Mouse (Mus musculus) adrenal gland, postnatal 4 days (tissue): ENCODE data around the gene Insc. TPM values are rescaled to one million over a fixed set of nuclear protein-coding genes. Genes with fewer than 3 reads are reported as not detected.
"Not testable (repeated sequence)": the region's sequence is repeated elsewhere in the genome, so short reads cannot be mapped to it uniquely, and the experiment has no call there.

ENCODE experiments used
- DNase-seq, 2 experiments: peaks; one replicate each; pipeline ENCODE4 v3.0.0; 2021 to 2022; ENCODE audit warnings: low spot score in 2 of 2, mixed read lengths in 2 of 2
- long read RNA-seq, 2 experiments: library from polyadenylated mRNA; stranded (forward); transcript quantifications; one replicate each; pipeline ENCODE4 v2.0.0; 2021
- total RNA-seq, 2 experiments: library from RNA; stranded (reverse); gene quantifications; 2 replicates each; pipeline ENCODE4 v1.2.3; 2021

Insc gene
- 1 to 10 TPM; 2.8 to 7.3 TPM for total RNA-seq
- long read RNA-seq, experiment 1, partial matches to known transcripts, result 0 of 3 reads
- long read RNA-seq, experiment 1, other reads (novel, unspliced or antisense), result 1 of 3 reads
- long read RNA-seq, experiment 2, partial matches to known transcripts, result 0 of 6 reads
- long read RNA-seq, experiment 2, other reads (novel, unspliced or antisense), result 3 of 6 reads

DNA sequence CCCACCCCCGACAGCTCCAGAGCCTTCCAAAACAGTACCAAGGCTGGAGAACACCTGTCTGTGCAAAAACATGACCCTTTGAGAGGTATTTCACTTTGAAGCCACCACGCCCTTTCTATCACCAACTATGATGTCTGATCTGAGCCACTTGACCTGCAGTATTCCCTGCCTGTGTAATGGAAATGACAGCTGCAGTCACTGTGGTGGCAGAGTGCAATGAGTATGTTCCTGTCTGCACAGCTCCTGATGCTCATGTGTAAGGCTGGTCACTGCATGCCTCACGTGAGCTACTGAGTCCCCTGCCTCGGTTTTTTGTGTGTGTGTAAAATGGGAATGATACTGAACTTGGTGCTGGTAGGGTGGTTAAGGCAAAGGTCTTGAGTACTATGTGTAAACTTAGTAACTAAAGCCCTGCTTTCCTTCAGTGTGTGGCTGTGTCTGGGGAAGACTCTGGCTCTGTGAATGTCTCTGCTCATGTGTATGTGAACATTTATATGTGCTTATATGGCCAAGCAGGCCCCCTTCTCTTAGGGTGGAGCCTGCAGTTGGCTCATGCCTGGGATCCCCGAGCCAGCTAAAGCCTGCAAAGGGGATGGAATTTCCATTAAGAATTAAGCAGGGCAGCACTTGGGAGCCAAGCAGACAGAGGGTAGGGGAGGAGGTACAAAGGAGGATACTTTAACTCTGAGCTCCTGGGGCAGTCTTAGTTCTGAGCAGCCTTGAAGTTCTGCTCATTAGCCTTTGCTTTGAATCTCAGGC lies at the start of gene Insc:
Gene Insc, plus strand, starts transcription at position 673 of the 759 bp plus-strand sequence.
- no peak for DNase-seq

DNA sequence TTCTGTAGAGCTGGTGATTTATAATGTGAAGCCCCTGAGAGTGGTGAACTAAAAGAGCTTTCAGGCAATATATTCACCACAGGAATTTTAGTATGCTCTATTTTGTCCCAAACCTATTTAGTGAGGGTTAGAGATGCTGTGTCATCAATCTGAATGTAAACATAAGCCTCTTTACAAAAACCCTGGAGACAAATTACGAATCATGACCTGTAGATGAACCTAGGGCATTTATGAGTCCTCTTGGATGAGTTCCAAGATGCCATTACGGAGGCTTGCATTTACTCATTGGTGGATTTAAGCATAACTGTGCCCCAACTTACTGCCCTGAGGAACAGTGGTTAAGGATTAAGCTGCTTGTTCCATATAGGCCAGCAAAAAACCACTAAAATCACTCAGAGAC lies 42.6 kb upstream of the Insc start:
- no peak for DNase-seq

DNA sequence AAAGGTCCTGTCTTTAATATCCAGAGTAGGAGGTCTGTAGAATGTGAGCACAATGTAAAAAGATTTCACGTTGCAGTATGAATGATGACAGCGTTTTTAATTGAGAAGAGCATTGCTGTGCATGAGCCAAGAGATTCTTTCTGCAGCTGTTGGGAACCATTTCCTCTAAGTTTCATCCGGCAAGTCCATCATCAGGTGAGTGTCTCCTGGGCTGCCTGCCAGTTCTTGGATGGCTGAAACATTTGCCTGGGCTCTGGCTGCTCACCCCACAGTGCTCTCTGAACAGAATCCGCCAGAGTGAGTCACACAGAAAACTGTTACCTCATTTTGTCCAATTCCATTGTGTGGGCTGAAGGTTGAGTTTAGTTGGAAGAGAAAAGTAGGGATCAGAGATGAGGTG lies 36.8 kb upstream of the Insc start:
- no peak for DNase-seq

DNA sequence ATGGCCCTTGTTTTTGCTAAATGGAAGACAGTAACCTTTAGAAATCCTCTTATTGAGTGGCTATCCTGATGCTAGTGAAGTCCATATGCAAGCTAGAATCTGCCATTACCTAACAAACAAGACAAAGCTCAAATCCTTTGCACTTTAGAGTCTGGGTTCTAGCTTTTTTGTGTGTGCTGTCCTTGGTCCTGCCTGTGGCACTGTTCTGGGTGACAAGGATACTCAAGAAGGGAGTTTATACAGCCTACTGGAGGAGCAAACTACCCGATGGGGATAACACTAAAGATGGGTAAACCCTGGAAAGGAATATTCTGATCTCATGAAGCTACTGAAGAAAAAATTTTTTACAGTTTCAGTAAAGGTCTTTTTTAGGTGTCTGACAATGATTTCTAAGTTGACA lies 36.1 kb upstream of the Insc start:
- DNase-seq, result no peak

DNA sequence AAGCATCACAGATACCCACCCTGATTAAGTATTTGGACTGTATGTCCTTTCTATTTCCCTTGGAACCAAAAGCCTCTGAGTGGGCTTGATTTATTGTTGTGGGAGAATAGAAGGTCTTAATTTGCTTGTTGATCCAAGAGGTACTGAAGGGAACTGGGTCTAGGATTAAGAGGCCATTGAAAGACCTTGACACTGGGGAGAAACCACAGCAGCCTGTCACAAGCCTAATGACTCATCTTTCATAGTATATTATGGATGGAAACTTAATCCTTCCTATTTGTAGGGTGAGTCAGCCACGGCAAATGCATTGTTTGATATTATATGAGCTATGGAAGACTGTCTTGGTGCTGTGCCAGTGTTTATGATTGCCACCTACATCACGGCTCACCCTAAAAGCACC lies 33.1 kb upstream of the Insc start:
- no peak for DNase-seq

DNA sequence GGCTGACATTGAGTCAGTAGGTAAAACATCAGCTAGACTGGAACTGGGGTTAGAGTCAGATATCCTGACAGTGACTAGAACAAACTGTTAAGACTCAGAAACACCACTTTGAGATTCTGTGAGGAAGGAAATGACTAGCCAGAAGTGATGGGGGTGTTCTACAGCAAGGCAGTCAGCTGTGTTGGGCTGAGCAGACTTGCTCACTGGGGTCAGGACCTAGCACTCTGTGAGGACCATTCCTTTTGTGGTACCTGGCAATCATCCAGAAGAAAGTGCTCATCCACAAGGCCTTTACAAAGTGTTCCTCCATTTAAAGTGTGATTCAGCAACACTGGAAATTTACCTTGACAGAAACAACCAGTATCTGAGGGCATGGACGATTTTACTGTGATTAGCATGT lies 31.0 kb upstream of the Insc start:
- DNase-seq, result no peak

DNA sequence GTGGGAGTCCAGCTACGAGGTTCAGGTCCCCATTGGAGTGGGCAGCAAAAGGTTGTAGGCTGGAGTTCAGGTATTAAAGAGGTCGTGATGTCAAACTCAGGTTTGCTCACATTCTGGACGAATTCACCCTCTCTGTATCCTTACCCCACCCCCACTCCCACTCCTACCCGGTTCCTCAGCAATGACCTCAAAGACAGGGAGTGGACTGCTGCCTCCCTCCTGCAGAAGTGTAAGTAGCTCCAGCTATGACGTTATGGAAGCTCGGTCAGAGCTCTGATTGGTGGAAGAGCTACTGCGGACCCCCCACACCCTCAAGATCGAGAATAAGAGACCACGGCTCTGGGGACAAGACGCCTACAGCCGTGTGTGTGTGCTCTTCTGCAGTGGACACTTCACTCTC lies 25.2 kb upstream of the Insc start, which contains the start of gene Calcb:
Gene Calcb, plus strand, starts transcription at position 344 of the 400 bp plus-strand sequence.
- DNase-seq, result no peak

DNA sequence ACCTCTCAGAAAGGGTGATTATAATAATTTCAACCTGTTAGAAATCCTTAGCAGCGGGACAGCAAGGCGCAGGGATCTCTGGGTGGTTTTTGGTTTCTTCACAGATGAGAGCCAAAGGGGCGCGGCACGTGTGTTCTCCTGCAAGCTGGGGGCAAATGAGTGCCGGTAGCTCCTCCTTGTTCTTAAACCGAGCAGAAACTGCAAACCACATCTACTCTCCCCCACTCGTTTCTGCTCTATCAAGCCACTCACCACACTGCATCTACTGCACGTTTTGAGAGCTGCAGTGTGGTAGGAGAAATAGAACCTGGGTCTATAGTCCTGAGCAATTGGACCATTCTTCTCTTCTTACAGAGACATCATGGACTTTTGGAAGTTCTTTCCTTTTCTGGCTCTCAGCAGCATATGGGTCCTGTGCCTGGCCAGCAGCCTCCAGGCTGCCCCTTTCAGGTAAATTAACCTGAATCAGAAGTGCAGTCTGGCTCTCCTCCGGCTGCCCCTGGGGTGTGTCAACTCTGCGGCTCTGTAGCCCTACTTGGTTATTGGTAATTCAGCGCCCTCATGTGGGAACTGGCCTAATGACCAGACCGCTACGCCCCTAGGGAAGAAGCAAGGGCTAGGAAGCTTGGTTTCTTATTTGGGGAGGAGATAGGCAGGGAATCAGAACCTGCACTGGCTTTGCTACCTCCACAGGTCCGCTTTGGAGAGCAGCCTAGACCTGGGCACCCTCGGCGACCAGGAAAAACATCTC lies 23.9 kb upstream of the Insc start:
- no peak for DNase-seq

DNA sequence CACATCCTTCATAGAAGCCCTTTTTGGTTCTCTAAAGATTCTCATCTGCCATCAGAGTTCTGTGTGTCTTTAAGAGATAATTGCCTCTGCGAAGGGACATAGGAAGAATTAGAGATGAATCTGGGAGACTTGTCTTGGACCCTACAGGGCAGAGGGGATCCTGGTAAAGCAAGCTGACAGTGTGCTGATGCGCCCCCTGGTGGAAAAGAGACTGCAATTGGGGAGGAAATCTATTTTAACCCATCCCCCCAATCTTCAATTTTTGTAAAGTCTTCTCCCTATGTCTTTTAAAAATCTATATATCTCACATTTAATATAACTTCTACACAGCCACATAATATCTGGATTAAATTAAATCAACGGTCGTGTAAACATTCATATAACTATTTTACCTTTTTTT lies 13.8 kb upstream of the Insc start:
- DNase-seq, result not testable (repeated sequence)

DNA sequence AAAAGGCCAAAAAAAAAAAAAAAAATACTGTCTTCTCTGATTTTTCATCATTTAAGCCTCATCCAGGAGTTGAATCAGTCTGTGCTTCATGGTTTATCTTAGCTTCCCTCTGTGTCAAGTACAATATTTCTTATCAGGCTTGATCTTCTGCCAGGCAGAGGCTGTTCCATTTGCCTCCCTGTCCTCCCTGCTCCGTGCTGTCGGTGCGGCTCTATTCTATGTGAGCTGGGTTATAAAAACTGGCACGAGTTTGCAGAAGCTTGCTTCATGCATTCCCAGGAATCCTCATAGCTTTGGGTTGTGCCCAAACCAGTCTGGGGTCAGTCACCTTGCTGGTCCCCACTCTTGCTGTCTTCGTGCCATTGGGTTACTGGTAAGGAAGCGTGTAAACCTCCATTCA lies 12.3 kb upstream of the Insc start:
- no peak for DNase-seq

DNA sequence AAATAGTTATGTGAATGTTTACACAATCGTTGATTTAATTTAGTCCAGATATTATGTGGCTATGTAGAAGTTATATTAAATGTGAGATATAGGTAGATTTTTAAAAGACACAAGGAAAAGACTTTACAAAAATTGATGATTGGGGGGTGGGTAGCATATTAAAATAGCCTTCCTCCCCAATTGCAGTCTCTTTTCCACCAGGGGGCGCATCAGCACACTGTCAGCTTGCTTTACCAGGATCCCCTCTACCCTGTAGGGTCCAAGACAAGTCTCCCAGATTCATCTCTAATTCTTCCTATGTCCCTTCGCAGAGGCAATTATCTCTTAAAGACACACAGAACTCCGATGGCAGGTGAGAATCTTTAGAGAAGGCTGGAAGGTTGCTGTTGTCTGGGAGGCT lies 11.8 kb upstream of the Insc start:
- DNase-seq, result not testable (repeated sequence)

DNA sequence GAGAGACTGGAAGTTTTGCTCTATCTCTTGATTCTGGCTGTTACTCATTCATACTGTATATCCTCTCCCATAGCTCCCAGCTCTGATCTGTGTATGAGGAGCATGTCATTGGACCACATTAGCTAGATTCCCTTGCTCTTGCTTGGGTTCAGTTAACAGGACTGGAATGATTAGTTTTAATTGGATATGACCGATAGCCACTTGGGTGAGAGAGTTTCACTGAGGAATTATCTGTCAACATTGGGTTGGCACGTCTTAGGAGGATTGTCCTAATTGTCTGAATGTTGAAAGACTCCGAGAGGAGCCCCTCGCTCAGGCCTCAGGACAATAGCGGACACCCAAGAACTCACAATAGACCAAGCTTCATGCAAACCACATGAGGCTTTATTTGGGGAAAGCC lies 7.2 kb upstream of the Insc start:
- DNase-seq, result no peak

DNA sequence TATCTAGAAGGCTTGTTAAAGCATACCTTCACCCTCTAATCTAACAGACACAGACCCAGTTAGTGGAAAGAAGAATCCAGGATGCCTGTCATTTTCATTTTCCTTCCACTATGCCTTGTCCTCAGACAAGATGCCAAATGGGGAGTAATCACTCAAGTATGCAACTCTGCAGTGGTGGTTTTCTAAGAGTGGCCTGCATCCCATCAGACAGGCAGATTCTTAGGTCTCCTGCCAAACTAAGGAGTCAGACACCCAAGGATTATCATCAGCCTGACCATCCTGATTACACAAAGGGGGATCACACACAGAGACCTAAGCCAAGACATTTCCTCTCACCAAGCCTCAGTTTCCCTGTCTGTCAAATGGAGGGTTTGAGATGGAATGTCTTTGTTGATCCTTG lies 5.3 kb upstream of the Insc start:
- no peak for DNase-seq

DNA sequence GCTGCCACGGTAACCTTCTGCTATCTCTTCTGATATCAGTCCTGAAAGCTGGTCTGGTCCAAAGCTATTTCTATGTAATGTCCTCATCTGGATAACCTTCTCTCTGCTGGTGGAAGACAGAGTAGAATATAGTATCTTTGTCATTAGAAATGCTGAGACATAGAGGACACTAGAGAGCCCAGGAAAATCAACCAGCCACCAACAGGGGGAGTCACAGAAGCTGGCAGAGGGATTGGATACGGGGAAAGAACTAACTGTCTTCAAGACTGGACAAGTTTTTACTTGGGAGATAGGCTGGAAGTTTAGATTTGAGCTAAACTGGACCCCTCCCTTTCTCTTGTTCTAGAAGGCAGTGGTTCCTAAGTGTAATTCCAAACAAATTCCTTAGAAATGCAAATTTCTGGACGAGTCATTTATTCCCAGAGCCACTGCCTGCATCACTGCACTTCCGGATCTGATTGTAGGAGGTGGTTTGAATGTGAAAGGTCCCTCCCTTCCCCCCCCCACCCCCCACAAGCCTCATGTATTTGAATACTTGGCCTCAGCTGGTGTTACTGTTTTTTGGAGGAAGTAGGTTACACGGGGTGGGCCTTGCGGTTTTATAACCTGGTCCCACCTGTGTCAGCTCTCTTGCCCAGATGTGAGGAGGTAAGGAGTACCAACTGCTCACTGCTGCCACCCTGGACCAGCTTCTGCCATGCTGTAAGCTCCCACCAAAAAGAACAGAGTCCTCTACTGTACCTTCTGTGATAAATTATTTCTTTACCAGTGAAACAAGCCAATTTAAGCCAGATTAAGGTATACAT lies 2.9 kb upstream of the Insc start:
- DNase-seq, result no peak

DNA sequence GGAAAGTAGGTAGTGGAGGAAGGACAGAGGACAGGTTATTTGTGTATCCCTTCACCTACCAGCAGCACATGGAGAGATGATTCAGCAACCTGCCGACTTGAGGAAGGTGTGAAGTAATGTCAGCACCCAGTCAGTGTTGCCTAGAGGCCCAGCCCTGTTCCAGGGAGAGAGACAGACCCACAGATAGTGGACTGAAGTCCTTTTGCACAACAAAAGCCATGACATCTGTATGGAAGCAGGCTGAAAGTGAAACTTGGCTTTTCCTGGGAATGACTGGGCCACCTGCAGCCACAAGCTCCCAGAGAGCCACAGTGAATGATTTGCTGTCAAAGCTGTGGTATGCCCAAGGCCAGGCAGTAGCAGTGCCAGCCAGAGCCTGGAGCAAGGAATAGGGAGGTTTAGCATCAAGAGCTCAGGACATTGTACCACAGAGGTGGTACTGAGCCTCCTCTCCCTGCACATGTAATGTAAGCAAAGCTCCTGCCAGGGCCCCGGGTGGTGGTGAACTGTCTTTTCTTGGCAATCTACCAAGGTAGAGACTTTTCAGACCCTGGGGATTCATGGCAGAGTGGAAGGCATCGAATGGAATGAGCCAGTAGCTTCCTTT lies 1.2 kb downstream of the Insc start:
- DNase-seq, result no peak

DNA sequence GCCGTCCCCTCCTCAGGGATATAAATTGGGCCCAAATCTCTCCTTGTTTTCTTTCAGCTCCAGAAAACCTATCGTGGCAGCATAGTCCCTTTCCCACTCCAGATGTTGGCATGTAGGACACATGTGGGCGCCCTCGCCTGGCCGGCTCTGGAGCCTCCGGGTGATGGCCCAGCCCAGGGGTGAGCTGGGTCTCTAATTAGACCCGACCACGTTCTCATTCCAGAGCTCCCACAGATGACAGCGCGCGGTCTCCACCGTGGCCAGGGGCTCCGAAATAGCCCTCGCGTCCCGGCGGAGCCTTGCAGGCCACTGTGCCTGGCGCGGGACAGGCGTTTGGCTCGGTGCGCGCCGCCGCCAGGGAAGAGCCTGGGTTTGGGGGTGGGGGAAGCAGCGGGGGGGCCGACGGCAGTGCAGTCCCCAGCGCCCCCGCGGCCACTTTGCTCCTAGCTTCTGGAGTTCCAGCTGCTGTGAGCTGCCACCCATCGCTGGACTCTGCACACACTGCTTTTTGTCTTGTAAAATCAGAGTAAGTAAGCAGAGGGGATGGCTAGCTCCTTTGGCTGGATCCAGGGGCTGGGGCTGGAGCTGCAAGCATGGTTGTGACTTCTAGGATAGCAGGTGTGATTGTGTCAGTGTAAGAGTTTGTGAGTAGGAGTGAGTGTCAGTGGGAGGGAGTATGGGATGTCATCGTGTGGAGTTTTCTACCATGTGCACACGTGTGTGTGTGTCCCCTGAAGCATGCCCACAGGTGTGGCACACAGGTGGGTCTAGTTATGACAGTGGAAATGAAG lies 2.2 kb downstream of the Insc start:
- no peak for DNase-seq

DNA sequence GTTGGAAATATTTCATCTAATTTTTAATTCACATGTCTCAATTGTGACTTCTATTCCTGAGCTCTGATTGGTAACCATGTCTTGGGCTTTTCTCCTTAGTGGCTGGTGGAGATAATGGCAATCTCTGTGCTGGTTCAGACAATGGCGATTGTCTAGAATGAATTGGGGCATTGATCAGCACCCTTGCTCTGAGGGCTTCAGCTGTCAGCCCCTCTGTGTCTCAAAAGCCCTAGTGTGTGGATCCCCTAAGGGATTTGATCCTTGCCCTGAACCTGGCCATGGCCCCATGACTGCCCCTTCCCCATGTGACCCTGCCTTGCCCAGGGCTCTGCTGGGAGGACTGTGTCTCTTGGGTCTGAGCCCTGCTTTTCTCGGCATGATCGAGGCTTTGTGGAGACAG lies 4.1 kb downstream of the Insc start:
- DNase-seq, result no peak

DNA sequence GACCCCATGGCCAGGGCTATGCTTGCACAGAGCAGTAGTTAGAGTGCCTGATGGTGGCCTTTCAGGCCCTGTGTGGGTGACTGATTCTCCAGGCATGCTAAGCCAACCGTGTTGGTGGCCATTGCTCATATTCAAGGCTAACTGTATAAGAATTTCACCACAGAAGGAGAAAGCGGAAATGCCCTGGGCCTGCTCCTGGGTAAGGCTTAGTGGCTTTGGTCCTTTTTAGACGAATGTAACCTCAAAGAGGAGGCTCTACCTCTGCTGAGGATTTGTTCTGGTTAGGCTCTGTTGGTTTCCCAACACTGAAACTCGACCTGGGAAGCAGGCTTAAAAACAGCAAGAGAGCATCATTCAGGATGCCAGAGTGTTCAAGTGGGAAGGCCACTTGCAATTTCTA lies 4.7 kb downstream of the Insc start:
- DNase-seq, result no peak

DNA sequence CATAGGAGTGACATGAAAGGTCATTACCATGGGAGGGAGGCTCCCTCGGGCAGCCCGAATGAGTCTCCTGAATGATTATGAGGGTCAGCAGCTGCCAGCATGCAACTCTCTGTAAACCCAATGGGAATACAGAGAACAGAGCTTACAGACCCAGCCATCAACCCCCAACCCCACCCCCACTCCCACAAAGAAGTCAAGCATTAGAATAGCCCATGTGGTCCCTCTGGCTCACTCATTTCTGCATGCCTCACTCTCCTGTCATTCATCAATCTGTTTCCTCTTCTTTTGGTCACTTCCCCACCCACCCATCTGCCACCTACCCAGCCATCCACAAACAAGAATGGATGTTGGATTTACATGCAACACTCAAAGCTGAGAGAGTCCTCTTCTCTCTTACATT lies 10.0 kb downstream of the Insc start:
- no peak for DNase-seq

DNA sequence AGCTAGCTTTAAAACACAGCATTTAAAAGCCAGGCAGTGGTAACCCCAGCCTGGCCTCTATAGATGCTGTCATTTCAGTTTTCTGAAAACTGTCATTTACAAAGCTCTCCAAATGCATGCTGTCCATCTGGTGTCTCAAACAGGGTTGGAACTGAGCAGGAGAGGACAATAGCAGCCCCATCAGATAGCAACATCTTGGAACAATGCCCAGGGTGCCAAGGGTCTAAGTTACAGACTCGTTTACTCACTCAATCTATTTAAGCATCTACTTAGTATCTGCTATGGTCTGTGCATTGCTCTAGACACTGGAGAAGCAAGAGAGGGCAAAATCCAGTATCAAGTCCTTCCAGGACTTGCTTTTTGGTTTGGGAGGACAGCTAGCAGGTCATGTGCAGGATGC lies 10.7 kb downstream of the Insc start:
- no peak for DNase-seq
